Mouse (Mus musculus): ENCODE results near the gene Mef2c. TPM values are rescaled to one million over a fixed set of nuclear protein-coding genes. Genes with fewer than 3 reads are reported as not detected.

The Mef2c gene
- polyA plus RNA-seq, 1 experiment = 49.0 TPM

GRCm38 (mm10) chr13:83466756-83467155 lies 37.1 kb upstream of the Mef2c start:
- Histone ChIP-seq H3K27me3 (ENCODE audit: control insufficient read depth, insufficient read depth, insufficient read length) (no peaks in the 10 kb centered on the region), H3K4me3 (no peak overlapping the region), H3K79me2 (ENCODE audit: control insufficient read depth, insufficient read depth) (no peaks in the 10 kb centered on the region), H3K4me2 (ENCODE audit: low read depth) (no peak overlapping the region), H3K36me3 (ENCODE audit: control insufficient read depth, insufficient read depth) (no peaks in the 10 kb centered on the region), H3ac (ENCODE audit: control insufficient read depth, insufficient read length) (no peak overlapping the region)
- peak in 1 of 3 experiments; percentile 39 for TF ChIP-seq MYOD1 (IDR thresholded peaks at IDR 0.05; ENCODE audit: control insufficient read depth in 1 of 3, insufficient read length in 2 of 3, low read depth in 2 of 3)
- no peak for TF ChIP-seq TCF12 (IDR thresholded peaks at IDR 0.05; ENCODE audit: insufficient read depth, poor library complexity, severe bottlenecking)
- no peak for TF ChIP-seq MYOG (IDR thresholded peaks at IDR 0.05; ENCODE audit: control insufficient read depth in 1 of 3, insufficient read depth in 1 of 3, insufficient read length in 2 of 3, low read depth in 2 of 3)
- no peak for TF ChIP-seq USF1 (IDR thresholded peaks at IDR 0.05; ENCODE audit: low read depth)
- TF ChIP-seq POLR2AphosphoS2 (IDR thresholded peaks at IDR 0.05; ENCODE audit: insufficient read length, low read depth) = no peak

GRCm38 (mm10) chr13:83468794-83469193 lies 35.0 kb upstream of the Mef2c start:
- H3K27me3 ChIP-seq (ENCODE audit: control insufficient read depth, insufficient read depth, insufficient read length) = no peaks in the 10 kb centered on the region
- H3K79me2 ChIP-seq (ENCODE audit: control insufficient read depth, insufficient read depth) = no peaks in the 10 kb centered on the region
- no peak overlapping the region for H3K4me2 ChIP-seq (ENCODE audit: low read depth)
- H3K36me3 ChIP-seq (ENCODE audit: control insufficient read depth, insufficient read depth) = no peaks in the 10 kb centered on the region
- no peak overlapping the region for H3ac ChIP-seq (ENCODE audit: control insufficient read depth, insufficient read length)
- H3K4me3 ChIP-seq = no peak overlapping the region
- no peak for TF ChIP-seq MAX (IDR thresholded peaks at IDR 0.05; ENCODE audit: low read depth)
- no peak for TF ChIP-seq SRF (IDR thresholded peaks at IDR 0.05; ENCODE audit: control insufficient read depth, insufficient read length, low read depth)
- TF ChIP-seq TCF3 (IDR thresholded peaks at IDR 0.05; ENCODE audit: insufficient read length, low read depth) = no peak
- TF ChIP-seq REST (IDR thresholded peaks at IDR 0.05; ENCODE audit: insufficient read depth, insufficient read length) = no peak
- TF ChIP-seq USF1 (IDR thresholded peaks at IDR 0.05; ENCODE audit: low read depth) = no peak
- no peak for TF ChIP-seq POLR2AphosphoS2 (IDR thresholded peaks at IDR 0.05; ENCODE audit: insufficient read length, low read depth)
- no peak for TF ChIP-seq CEBPB (IDR thresholded peaks at IDR 0.05; ENCODE audit: insufficient read depth, poor library complexity, severe bottlenecking)

DNA sequence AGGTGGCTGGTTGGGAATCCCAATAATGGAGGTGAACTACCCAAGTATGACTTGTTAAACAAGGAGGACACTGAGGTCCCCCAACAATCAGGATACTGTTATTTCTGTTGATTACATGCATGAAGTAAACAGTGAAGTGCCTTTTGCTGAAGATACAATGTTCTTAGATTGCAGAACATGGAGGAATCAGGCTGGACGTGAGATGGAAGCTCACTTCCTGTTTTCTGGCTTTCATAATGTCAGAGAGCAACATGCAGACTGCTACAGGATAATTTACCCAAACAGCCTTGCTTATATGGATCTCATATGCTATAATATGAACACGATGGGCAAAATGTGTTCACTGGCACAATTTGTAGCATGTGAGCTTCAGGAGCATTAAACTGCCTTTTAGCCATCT lies 30.1 kb upstream of the Mef2c start:
- H3K4me2 ChIP-seq (ENCODE audit: low read depth) = no peak overlapping the region
- no peak for TF ChIP-seq TCF12 (IDR thresholded peaks at IDR 0.05; ENCODE audit: insufficient read depth, poor library complexity, severe bottlenecking)
- H3K36me3 ChIP-seq (ENCODE audit: control insufficient read depth, insufficient read depth) = no peaks in the 10 kb centered on the region
- H3K4me3 ChIP-seq = no peak overlapping the region
- H3ac ChIP-seq (ENCODE audit: control insufficient read depth, insufficient read length) = no peak overlapping the region
- H3K27me3 ChIP-seq (ENCODE audit: control insufficient read depth, insufficient read depth, insufficient read length) = no peaks in the 10 kb centered on the region
- no peaks in the 10 kb centered on the region for H3K79me2 ChIP-seq (ENCODE audit: control insufficient read depth, insufficient read depth)

- peak in 2 of 3 experiments; percentile 26 to 49 for TF ChIP-seq MYOD1 (IDR thresholded peaks at IDR 0.05; ENCODE audit: control insufficient read depth in 1 of 3, insufficient read length in 2 of 3, low read depth in 2 of 3)
- no peak for TF ChIP-seq MAX (IDR thresholded peaks at IDR 0.05; ENCODE audit: low read depth)
- TF ChIP-seq MYOG (IDR thresholded peaks at IDR 0.05; ENCODE audit: control insufficient read depth in 1 of 3, insufficient read depth in 1 of 3, insufficient read length in 2 of 3, low read depth in 2 of 3) = peak in 1 of 3 experiments; percentile 66
- no peaks in the 10 kb centered on the region for H3K36me3 ChIP-seq (ENCODE audit: control insufficient read depth, insufficient read depth)
- H3K4me2 ChIP-seq (ENCODE audit: low read depth) = no peak overlapping the region
- H3ac ChIP-seq (ENCODE audit: control insufficient read depth, insufficient read length) = no peak overlapping the region
- H3K27me3 ChIP-seq (ENCODE audit: control insufficient read depth, insufficient read depth, insufficient read length) = no peaks in the 10 kb centered on the region
- no peak overlapping the region for H3K4me3 ChIP-seq
- H3K79me2 ChIP-seq (ENCODE audit: control insufficient read depth, insufficient read depth) = no peaks in the 10 kb centered on the region
Observed at GRCm38 (mm10) chr13:83480388-83480787, 23.4 kb upstream of the Mef2c start.

DNA sequence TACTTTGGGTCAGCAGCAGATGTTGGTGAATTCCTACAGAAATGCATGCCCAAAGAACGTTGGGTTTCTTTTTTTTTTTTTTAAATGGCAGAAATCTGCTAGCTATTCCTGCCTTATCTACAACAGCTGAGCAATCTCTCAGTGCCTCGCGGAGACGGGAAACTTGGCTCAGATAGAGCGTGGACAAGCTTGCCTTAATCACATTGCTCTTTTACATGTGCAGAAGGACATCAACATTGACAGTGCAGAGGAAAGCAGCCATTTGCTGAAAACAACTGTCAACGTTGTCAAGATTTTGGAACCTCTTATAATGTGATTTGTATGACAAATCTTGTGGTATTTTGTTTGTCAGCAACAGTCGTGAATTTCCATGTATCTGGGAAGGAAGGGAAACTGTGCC lies 22.5 kb upstream of the Mef2c start:
- peak overlapping the region; percentile 32 for H3K4me2 ChIP-seq (ENCODE audit: low read depth)
- no peak overlapping the region for H3ac ChIP-seq (ENCODE audit: control insufficient read depth, insufficient read length)
- no peak for TF ChIP-seq USF1 (IDR thresholded peaks at IDR 0.05; ENCODE audit: low read depth)
- no peak for TF ChIP-seq E2F4 (IDR thresholded peaks at IDR 0.05; ENCODE audit: insufficient read depth)
- no peak for TF ChIP-seq MYOG (IDR thresholded peaks at IDR 0.05; ENCODE audit: control insufficient read depth in 1 of 3, insufficient read depth in 1 of 3, insufficient read length in 2 of 3, low read depth in 2 of 3)
- TF ChIP-seq MYOD1 (IDR thresholded peaks at IDR 0.05; ENCODE audit: control insufficient read depth in 1 of 3, insufficient read length in 2 of 3, low read depth in 2 of 3) = no peak
- TF ChIP-seq MAX (IDR thresholded peaks at IDR 0.05; ENCODE audit: low read depth) = no peak
- TF ChIP-seq TCF3 (IDR thresholded peaks at IDR 0.05; ENCODE audit: insufficient read length, low read depth) = no peak
- no peak for TF ChIP-seq CEBPB (IDR thresholded peaks at IDR 0.05; ENCODE audit: insufficient read depth, poor library complexity, severe bottlenecking)
- H3K36me3 ChIP-seq (ENCODE audit: control insufficient read depth, insufficient read depth) = no peaks in the 10 kb centered on the region
- no peaks in the 10 kb centered on the region for H3K27me3 ChIP-seq (ENCODE audit: control insufficient read depth, insufficient read depth, insufficient read length)
- no peak overlapping the region for H3K4me3 ChIP-seq
- H3K79me2 ChIP-seq (ENCODE audit: control insufficient read depth, insufficient read depth) = no peaks in the 10 kb centered on the region

DNA sequence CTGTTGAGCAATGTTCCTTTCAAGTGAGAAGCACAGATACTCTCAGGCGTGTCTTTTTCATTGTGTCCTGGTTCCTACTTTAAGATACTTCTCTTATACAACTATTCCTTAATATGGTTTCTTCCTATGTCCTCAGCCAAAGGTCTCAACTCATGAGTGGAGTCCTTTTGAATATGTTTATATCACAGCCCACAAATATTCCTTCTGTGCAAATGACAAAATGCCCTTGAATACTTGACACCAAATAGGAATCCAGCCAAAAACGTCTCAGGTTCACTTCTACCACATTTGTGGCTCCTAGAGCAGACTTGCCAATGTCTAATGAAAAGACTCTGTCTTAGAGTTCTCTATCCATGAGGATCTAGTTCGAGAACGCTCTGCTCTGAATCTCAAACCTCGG lies 21.7 kb upstream of the Mef2c start:
- TF ChIP-seq MYOD1 (IDR thresholded peaks at IDR 0.05; ENCODE audit: control insufficient read depth in 1 of 3, insufficient read length in 2 of 3, low read depth in 2 of 3) (no peak), POLR2A (IDR thresholded peaks at IDR 0.05; ENCODE audit: insufficient read length, low read depth) (no peak), POLR2AphosphoS2 (IDR thresholded peaks at IDR 0.05; ENCODE audit: insufficient read length, low read depth) (no peak), SRF (IDR thresholded peaks at IDR 0.05; ENCODE audit: control insufficient read depth, insufficient read length, low read depth) (no peak), E2F4 (IDR thresholded peaks at IDR 0.05; ENCODE audit: insufficient read depth) (no peak)
- H3K4me3 ChIP-seq = no peak overlapping the region
- H3K27me3 ChIP-seq (ENCODE audit: control insufficient read depth, insufficient read depth, insufficient read length) = no peaks in the 10 kb centered on the region
- no peak overlapping the region for H3K4me2 ChIP-seq (ENCODE audit: low read depth)
- no peak overlapping the region for H3ac ChIP-seq (ENCODE audit: control insufficient read depth, insufficient read length)
- H3K36me3 ChIP-seq (ENCODE audit: control insufficient read depth, insufficient read depth) = no peaks in the 10 kb centered on the region
- no peaks in the 10 kb centered on the region for H3K79me2 ChIP-seq (ENCODE audit: control insufficient read depth, insufficient read depth)
